Comparison of ENCODE assay signal across 24 mouse cellular contexts in genomic region chr1:121350616-121351015, GRCm38 (mm10). TPM values are rescaled to one million over a fixed set of nuclear protein-coding genes. Genes with fewer than 3 reads are reported as not detected.
DNase-seq lines count a peak whose midpoint lies in the region; ATAC-seq lines count a peak whose summit lies in the region.
"Had no signal": no experiment of that assay in that cellular context is flagged by ENCODE, and none has a peak within 500 bp of the region (broad histone marks: within the 10 kb centered on the region; RNA-seq: fewer than 3 reads in every experiment).

No protein-coding gene starts in this region.

- intact Hi-C loops in heart, postnatal 14 days (cut with DNase I): no loop called here

- no peaks in the 10 kb centered on the region for H3K27me3 ChIP-seq in stomach, embryonic 16.5 days (ENCODE audit: control insufficient read depth, insufficient read depth, low read length)
- H3K27me3 ChIP-seq in kidney, embryonic 14.5 days (ENCODE audit: control insufficient read depth, insufficient read depth, low read length): no peaks in the 10 kb centered on the region
- H3K27me3 ChIP-seq: embryonic facial prominence, embryonic 12.5 days; embryonic facial prominence, embryonic 15.5 days; forebrain, embryonic 12.5 days; forebrain, embryonic 15.5 days; hindbrain, embryonic 13.5 days; Patski had no signal

- H3K9ac ChIP-seq in stomach, embryonic 16.5 days (ENCODE audit: low read length): no peak overlapping the region
- no peak overlapping the region for H3K9ac ChIP-seq in kidney, embryonic 14.5 days (ENCODE audit: low read depth, low read length)
- H3K9ac ChIP-seq: embryonic facial prominence, embryonic 12.5 days; embryonic facial prominence, embryonic 15.5 days; forebrain, embryonic 12.5 days; forebrain, embryonic 15.5 days; hindbrain, embryonic 13.5 days had no signal

- H3K27ac ChIP-seq in stomach, embryonic 16.5 days (ENCODE audit: low read length): peak overlapping the region; percentile 64; the same call in 1 of the 2 replicates
- H3K27ac ChIP-seq in kidney, embryonic 14.5 days (ENCODE audit: low read depth, low read length): no peak overlapping the region
- H3K27ac ChIP-seq: embryonic facial prominence, embryonic 12.5 days; embryonic facial prominence, embryonic 15.5 days; forebrain, embryonic 12.5 days; forebrain, embryonic 15.5 days; hindbrain, embryonic 10.5 days; hindbrain, embryonic 13.5 days had no signal

- 62% methylated on average over 13 of the region's 13 CpGs for WGBS in stomach, embryonic 16.5 days
- 65% methylated on average over 13 of the region's 13 CpGs for WGBS in kidney, embryonic 14.5 days

- H3K36me3 ChIP-seq in stomach, embryonic 16.5 days (ENCODE audit: control insufficient read depth, insufficient read depth, low read length): no peaks in the 10 kb centered on the region
- no peaks in the 10 kb centered on the region for H3K36me3 ChIP-seq in kidney, embryonic 14.5 days (ENCODE audit: control insufficient read depth, insufficient read depth, low read length)
- H3K36me3 ChIP-seq: embryonic facial prominence, embryonic 12.5 days; embryonic facial prominence, embryonic 15.5 days; forebrain, embryonic 12.5 days; forebrain, embryonic 15.5 days; hindbrain, embryonic 10.5 days; hindbrain, embryonic 13.5 days had no signal

- no peak overlapping the region for H3K4me3 ChIP-seq in stomach, embryonic 16.5 days (replicated peaks; ENCODE audit: low read length)
- no peak overlapping the region for H3K4me3 ChIP-seq in kidney, embryonic 14.5 days (ENCODE audit: low read length)
- H3K4me3 ChIP-seq: embryonic facial prominence, embryonic 12.5 days; embryonic facial prominence, embryonic 15.5 days; forebrain, embryonic 12.5 days; forebrain, embryonic 15.5 days; hindbrain, embryonic 10.5 days; hindbrain, embryonic 13.5 days had no signal

- peak; percentile 33; the same call in 1 of the 2 replicates for ATAC-seq in stomach, embryonic 16.5 days (ENCODE audit: insufficient read depth, low FRiP score)
- no peak for ATAC-seq in kidney, embryonic 14.5 days (ENCODE audit: low FRiP score, low TSS enrichment)
- ATAC-seq: forebrain, embryonic 15.5 days; hindbrain, embryonic 16.5 days; Patski had no signal

- H3K4me1 ChIP-seq in stomach, embryonic 16.5 days (ENCODE audit: control insufficient read depth, insufficient read depth, low read length): no peaks in the 10 kb centered on the region
- no peaks in the 10 kb centered on the region for H3K4me1 ChIP-seq in kidney, embryonic 14.5 days (ENCODE audit: control insufficient read depth, insufficient read depth, low read length)
- H3K4me1 ChIP-seq: embryonic facial prominence, embryonic 12.5 days; embryonic facial prominence, embryonic 15.5 days; forebrain, embryonic 12.5 days; forebrain, embryonic 15.5 days; hindbrain, embryonic 10.5 days; hindbrain, embryonic 13.5 days had no signal

- DNase-seq in heart, adult 11 months: peak; percentile 59
- no peak for DNase-seq in heart, postnatal 14 days
- DNase-seq in lung, postnatal 36 days: peak; percentile 3
- no peak for DNase-seq in lung, postnatal 10 days
- no peak for DNase-seq in layer of hippocampus, postnatal 14 days (ENCODE audit: low spot score in 2 of 2)
- DNase-seq: adrenal gland, postnatal 10 days; adrenal gland, postnatal 36 days; cerebellum, adult 18-20 months; cerebellum, adult 9-11 months; cerebellum, postnatal 25 days; gastrocnemius, postnatal 10 days; gastrocnemius, postnatal 36 days; heart, postnatal 36 days had no signal

- no peaks in the 10 kb centered on the region for H3K9me3 ChIP-seq in stomach, embryonic 16.5 days (replicated peaks; ENCODE audit: control insufficient read depth, low read length)
- no peaks in the 10 kb centered on the region for H3K9me3 ChIP-seq in kidney, embryonic 14.5 days (ENCODE audit: control insufficient read depth, low read length)
- H3K9me3 ChIP-seq: embryonic facial prominence, embryonic 12.5 days; forebrain, embryonic 12.5 days; forebrain, embryonic 15.5 days had no signal

- H3K4me2 ChIP-seq in stomach, embryonic 16.5 days (ENCODE audit: low read depth, low read length): no peak overlapping the region
- no peak overlapping the region for H3K4me2 ChIP-seq in kidney, embryonic 14.5 days (replicated peaks; ENCODE audit: low read depth, low read length)
- H3K4me2 ChIP-seq: embryonic facial prominence, embryonic 12.5 days; embryonic facial prominence, embryonic 15.5 days; forebrain, embryonic 12.5 days; forebrain, embryonic 15.5 days; heart, embryonic 11.5 days; hindbrain, embryonic 13.5 days had no signal

RNA-seq across cellular contexts. Expression of gene Insig2, which starts 18.2 kb away (rescaled TPM):
- total RNA-seq in heart, postnatal 14 days (2021): 10 to 100 TPM; 62.6 to 64.8 TPM
- polyA plus RNA-seq in stomach, embryonic 16.5 days (2015; fragmentation: Nextera tagmentation; extraction: Ambion mirVana): 27.9 and 29.6 TPM in 2 replicates
- 10 to 100 TPM; 55.5 to 63.7 TPM for total RNA-seq in layer of hippocampus, postnatal 14 days (2021)
- polyA plus RNA-seq in kidney, embryonic 14.5 days (2014; fragmentation: Nextera tagmentation; extraction: Ambion mirVana): 20.5 and 23.3 TPM in 2 replicates

Comparison
In these comparisons a context has a peak if more than half of its experiments do, and no peak if none do; other contexts are left out.
1. DNase-seq: peak in heart, adult 11 months (single experiment) and lung, postnatal 36 days (single experiment); none in heart, postnatal 14 days (0 of 2), lung, postnatal 10 days (single experiment) and layer of hippocampus, postnatal 14 days (0 of 2).